In the genomic region with DNA sequence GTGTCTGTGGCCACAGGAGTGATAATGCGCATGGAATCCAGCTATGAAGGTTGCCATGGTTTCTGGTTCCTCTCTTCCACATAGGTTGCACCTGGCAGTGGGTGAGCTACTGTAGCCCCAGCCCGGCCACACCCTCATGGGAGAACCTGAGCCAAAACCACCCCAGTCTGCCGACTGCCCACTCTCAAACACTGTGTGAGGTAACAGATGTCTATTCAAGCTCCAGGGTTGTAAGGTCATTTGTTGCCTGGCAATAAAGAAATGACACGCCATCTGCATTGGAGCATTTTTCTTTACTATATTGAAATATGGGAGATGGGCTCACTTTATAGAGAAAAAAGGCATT, we compare ENCODE assay signal across 9 mouse cellular contexts. TPM values are rescaled to one million over a fixed set of nuclear protein-coding genes. Genes with fewer than 3 reads are reported as not detected.
A peak's percentile ranks its signal among the peaks of the same experiment; 100 is the strongest.
DNase-seq lines count a peak whose midpoint lies in the region; ATAC-seq and TF ChIP-seq lines count a peak whose summit lies in the region.
"Had no signal": no experiment of that assay in that cellular context is flagged by ENCODE, and none has a peak within 500 bp of the region (broad histone marks: within the 10 kb centered on the region; RNA-seq: fewer than 3 reads in every experiment).

No protein-coding gene starts in this region.

- H3K36me3 ChIP-seq in forebrain, embryonic 10.5 days (replicated peaks) = no peaks in the 10 kb centered on the region
- no peaks in the 10 kb centered on the region for H3K36me3 ChIP-seq in midbrain, embryonic 16.5 days (ENCODE audit: control insufficient read depth, insufficient read depth, low read length)

- ATAC-seq in midbrain, embryonic 16.5 days = peak; percentile 9; the same call in 1 of the 2 replicates

- H3K4me1 ChIP-seq in forebrain, embryonic 10.5 days = peaks cover 56% of the 10 kb centered on the region
- peaks cover 37% of the 10 kb centered on the region for H3K4me1 ChIP-seq in midbrain, embryonic 16.5 days (ENCODE audit: control insufficient read depth, insufficient read depth, low read length)

- peak; percentile 46 to 51 for DNase-seq in left cerebral cortex, adult 2 months (ENCODE audit: extremely low spot score in 1 of 2, low spot score in 2 of 2)
- no peak for DNase-seq in left cerebral cortex, adult 11 months (ENCODE audit: low spot score)
- peak; percentile 71 for DNase-seq in brain, embryonic 14.5 days (ENCODE audit: low read depth)
- peak; percentile 35 for DNase-seq in forebrain, embryonic 10.5 days (ENCODE audit: extremely low spot score, low spot score)
- DNase-seq in kidney, postnatal 10 days = peak; percentile 24
- DNase-seq in adrenal gland, postnatal 25 days = no peak
- no peak for DNase-seq in spleen, postnatal 36 days (ENCODE audit: low spot score in 2 of 2)

- TF ChIP-seq CTCF in left cerebral cortex, adult 2 months (IDR thresholded peaks at IDR 0.05) = no peak
- TF ChIP-seq CTCF in brain, embryonic 14.5 days (IDR thresholded peaks at IDR 0.05; ENCODE audit: borderline replicate concordance, extremely low read depth, insufficient read depth, insufficient read length) = no peak

- H3K27me3 ChIP-seq in forebrain, embryonic 10.5 days (ENCODE audit: poor library complexity, severe bottlenecking) = no peaks in the 10 kb centered on the region
- no peaks in the 10 kb centered on the region for H3K27me3 ChIP-seq in midbrain, embryonic 16.5 days (ENCODE audit: control insufficient read depth, insufficient read depth, low read depth, low read length)

- peak overlapping the region; percentile 96 for H3K27ac ChIP-seq in left cerebral cortex, adult 2 months
- peak overlapping the region; percentile 96 for H3K27ac ChIP-seq in forebrain, embryonic 10.5 days
- peak overlapping the region; percentile 90 for H3K27ac ChIP-seq in midbrain, embryonic 16.5 days (ENCODE audit: low read length)

- H3K4me2 ChIP-seq in midbrain, embryonic 16.5 days (ENCODE audit: low read length) = peak overlapping the region; percentile 85

- TF ChIP-seq POLR2A in brain, embryonic 14.5 days (IDR thresholded peaks at IDR 0.05; ENCODE audit: borderline replicate concordance, extremely low read depth, insufficient read depth, insufficient read length, poor library complexity, severe bottlenecking) = no peak

- peak overlapping the region; percentile 10 for H3K9ac ChIP-seq in midbrain, embryonic 16.5 days (ENCODE audit: low read depth, low read length)

- intact Hi-C loops in left cerebral cortex, adult 2 months (cut with DNase I) = no loop called here

- 0 out of 2 replicates have a peak overlapping the region, but pooled peaks have one; percentile 23 for H3K4me3 ChIP-seq in left cerebral cortex, adult 2 months
- peak overlapping the region; percentile 63 for H3K4me3 ChIP-seq in forebrain, embryonic 10.5 days
- peak overlapping the region; percentile 45 for H3K4me3 ChIP-seq in midbrain, embryonic 16.5 days (ENCODE audit: low read depth, low read length)

- H3K9me3 ChIP-seq in forebrain, embryonic 10.5 days = no peaks in the 10 kb centered on the region; the same call in 1 of the 2 replicates
- H3K9me3 ChIP-seq in midbrain, embryonic 16.5 days (replicated peaks; ENCODE audit: control insufficient read depth, low read length, poor library complexity, severe bottlenecking) = no peaks in the 10 kb centered on the region

- 40% methylated on average over 4 of the region's 4 CpGs for WGBS in forebrain, embryonic 10.5 days
- WGBS in midbrain, embryonic 16.5 days = 15% methylated on average over 4 of the region's 4 CpGs

RNA-seq across cellular contexts. Expression of a gene that starts 33.0 kb away (rescaled TPM):
- total RNA-seq in left cerebral cortex, adult 2 months (2021) = 1,000 to 10,000 TPM; 1,100 to 1,129 TPM
- polyA plus RNA-seq in brain, embryonic 14.5 days (2012; rRNA removed) = 1,716 and 3,108 TPM in 2 replicates
- polyA plus RNA-seq in forebrain, embryonic 10.5 days (2016; fragmentation: Nextera tagmentation; extraction: Ambion mirVana) = 2,559 and 2,733 TPM in 2 replicates
- 4,277 and 4,299 TPM in 2 replicates for polyA plus RNA-seq in midbrain, embryonic 16.5 days (2015; fragmentation: Nextera tagmentation; extraction: Ambion mirVana)
- total RNA-seq in adrenal gland, postnatal 25 days (2021) = 1,036 and 1,352 TPM in 2 replicates

RNA-seq across cellular contexts. Expression of a gene that starts 45.9 kb away (rescaled TPM):
- under 1 TPM in 1 of 2 experiments, not detected in 1; 0.25 TPM for total RNA-seq in left cerebral cortex, adult 2 months (2021)
- 0.95 and 0.96 TPM in 2 replicates for polyA plus RNA-seq in brain, embryonic 14.5 days (2012; rRNA removed)
- 0.32 TPM in 1 of 2 replicates, not detected in the other for polyA plus RNA-seq in forebrain, embryonic 10.5 days (2016; fragmentation: Nextera tagmentation; extraction: Ambion mirVana)
- polyA plus RNA-seq in midbrain, embryonic 16.5 days (2015; fragmentation: Nextera tagmentation; extraction: Ambion mirVana) = 1.2 and 1.3 TPM in 2 replicates
- 0.79 TPM in 1 of 2 replicates, not detected in the other for total RNA-seq in adrenal gland, postnatal 25 days (2021)
- total RNA-seq: left cerebral cortex, postnatal 10 days had no signal

Comparison
In these comparisons a context has a peak if more than half of its experiments do, and no peak if none do; other contexts are left out.
1. DNase-seq: peak in left cerebral cortex, adult 2 months (2 of 2), brain, embryonic 14.5 days (single experiment), forebrain, embryonic 10.5 days (single experiment) and kidney, postnatal 10 days (single experiment); none in left cerebral cortex, adult 11 months (single experiment), adrenal gland, postnatal 25 days (single experiment) and spleen, postnatal 36 days (0 of 2).
2. Peak in every context shown above with its lines, with median percentiles within 50 percentile points of each other: H3K27ac ChIP-seq and H3K4me3 ChIP-seq.